Mouse (Mus musculus) limb, embryonic 14.5 days (tissue): ENCODE measurements at regions not wholly inside any gene's neighbourhood (a gene's known extent, or its start where the extent isn't known, plus 50 kb on each side); places are given as distances from the start of the nearest gene placed in this dataset.

Experiments used
- ATAC-seq: fragments of 200-750 bp; cut with Nextera tagmentation; 2 replicates; pipeline ENCODE4 v1.8.0; 2017; ENCODE audit warnings: low read depth, moderate number of reproducible peaks, moderate TSS enrichment; ENCODE audit not compliant: low FRiP score
- DNase-seq: peaks from one replicate; pipeline ENCODE4 v3.0.0-alpha.2; 2015; ENCODE audit warnings: low spot score
- H3K27ac ChIP-seq: fragments of 300-500 bp; sonication (generic); replicated peaks from 2 replicates; pipeline ENCODE4 v1.5.1; 2014; ENCODE audit warnings: low read depth, mild to moderate bottlenecking, low read length, moderate library complexity, mixed read lengths
- H3K27me3 ChIP-seq: fragments of 300-500 bp; sonication (generic); 2 replicates; pipeline ENCODE4 v1.6.1; 2014; ENCODE audit warnings: low read length, mixed read lengths; ENCODE audit not compliant: control insufficient read depth, insufficient read depth
- H3K36me3 ChIP-seq: fragments of 300-500 bp; sonication (generic); 2 replicates; pipeline ENCODE4 v1.6.1; 2014; ENCODE audit warnings: mild to moderate bottlenecking, low read length, moderate library complexity, mixed read lengths; ENCODE audit not compliant: control insufficient read depth, insufficient read depth
- H3K4me1 ChIP-seq: fragments of 300-500 bp; sonication (generic); 2 replicates; pipeline ENCODE4 v1.6.1; 2014; ENCODE audit warnings: antibody characterized with exemption, low read length, mixed read lengths; ENCODE audit not compliant: control insufficient read depth, insufficient read depth
- H3K4me2 ChIP-seq: fragments of 300-500 bp; sonication (generic); replicated peaks from 2 replicates; pipeline ENCODE4 v1.6.1; 2014; ENCODE audit warnings: low read depth, mild to moderate bottlenecking, low read length, moderate library complexity; ENCODE audit not compliant: severe bottlenecking
- H3K4me3 ChIP-seq: fragments of 300-500 bp; sonication (generic); replicated peaks from 2 replicates; pipeline ENCODE4 v1.5.1; 2014; ENCODE audit warnings: low read length
- H3K9ac ChIP-seq: fragments of 300-500 bp; sonication (generic); 2 replicates; pipeline ENCODE4 v1.6.1; 2014; ENCODE audit warnings: mild to moderate bottlenecking, low read depth, low read length, moderate library complexity; ENCODE audit not compliant: severe bottlenecking
- H3K9me3 ChIP-seq: fragments of 300-500 bp; sonication (generic); 2 replicates; pipeline ENCODE4 v1.6.1; 2016; ENCODE audit warnings: low read length; ENCODE audit not compliant: control insufficient read depth
- POLR2A ChIP-seq: fragments of 200-500 bp; IDR thresholded peaks from 2 replicates; pipeline ENCODE4 v1.8.0; 2012; ENCODE audit warnings: inconsistent platforms, mild to moderate bottlenecking, moderate library complexity, borderline replicate concordance; ENCODE audit not compliant: insufficient read depth, insufficient read length; ENCODE audit errors: extremely low read depth
- WGBS: fragments of 180-500 bp; shearing (Covaris S2); extraction: QIAGEN DNeasy Blood & Tissue Kit; methylation state at CpG from one replicate; pipeline ENCODE4 v1.1.7; 2014; 5-methylcytosine and 5-hydroxymethylcytosine counted together

GRCm38 (mm10) chr14:9467690-9468458, 801.8 kb upstream of the 4930452B06Rik start:
- no peak overlapping the region for H3K27ac ChIP-seq
- H3K4me2 ChIP-seq = no peak overlapping the region
- no peaks in the 10 kb centered on the region for H3K36me3 ChIP-seq
- no peak for TF ChIP-seq POLR2A
- WGBS = 61% methylated on average over 7 of the region's 7 CpGs
- ATAC-seq (no peak), DNase-seq (no peak)
- no peaks in the 10 kb centered on the region for H3K27me3 ChIP-seq
- H3K9ac ChIP-seq = no peak overlapping the region
- no peak overlapping the region for H3K4me3 ChIP-seq
- H3K9me3 ChIP-seq = no peaks in the 10 kb centered on the region
- H3K4me1 ChIP-seq = no peaks in the 10 kb centered on the region

- ATAC-seq (no peak), DNase-seq (no peak)
- Histone ChIP-seq H3K4me2 (no peak overlapping the region), H3K36me3 (no peaks in the 10 kb centered on the region), H3K27me3 (no peaks in the 10 kb centered on the region), H3K4me1 (no peaks in the 10 kb centered on the region), H3K4me3 (no peak overlapping the region), H3K27ac (no peak overlapping the region), H3K9me3 (no peaks in the 10 kb centered on the region), H3K9ac (no peak overlapping the region)
- TF ChIP-seq POLR2A = no peak
- 84% methylated on average over 3 of the region's 3 CpGs for WGBS
These were observed 794.0 kb upstream of the 4930452B06Rik start for GRCm38 (mm10) chr14:9460006-9460405.

GRCm38 (mm10) chr14:9458856-9459255, 792.8 kb upstream of the 4930452B06Rik start:
- H3K36me3 ChIP-seq = no peaks in the 10 kb centered on the region
- no peak for TF ChIP-seq POLR2A

GRCm38 (mm10) chr14:9457801-9458495, 791.9 kb upstream of the 4930452B06Rik start:
- DNase-seq (no peak), ATAC-seq (no peak)
- no peaks in the 10 kb centered on the region for H3K27me3 ChIP-seq
- no peak overlapping the region for H3K4me3 ChIP-seq
- no peaks in the 10 kb centered on the region for H3K4me1 ChIP-seq
- no peak overlapping the region for H3K4me2 ChIP-seq
- H3K9me3 ChIP-seq = no peaks in the 10 kb centered on the region
- no peaks in the 10 kb centered on the region for H3K36me3 ChIP-seq
- no peak for TF ChIP-seq POLR2A
- no peak overlapping the region for H3K27ac ChIP-seq
- no peak overlapping the region for H3K9ac ChIP-seq

More at GRCm38 (mm10) chr14:9458856-9459255, 792.8 kb upstream of the 4930452B06Rik start:
- H3K4me3 ChIP-seq = no peak overlapping the region
- no peak for DNase-seq
- no peak overlapping the region for H3K27ac ChIP-seq
- 76% methylated on average over 2 of the region's 2 CpGs for WGBS
- no peaks in the 10 kb centered on the region for H3K27me3 ChIP-seq
- H3K9me3 ChIP-seq = no peaks in the 10 kb centered on the region
- no peak overlapping the region for H3K9ac ChIP-seq
- H3K4me1 ChIP-seq = no peaks in the 10 kb centered on the region
- no peak overlapping the region for H3K4me2 ChIP-seq
- no peak for ATAC-seq

- Histone ChIP-seq H3K4me1 (no peaks in the 10 kb centered on the region), H3K4me2 (no peak overlapping the region), H3K9me3 (no peaks in the 10 kb centered on the region), H3K27me3 (no peaks in the 10 kb centered on the region), H3K9ac (no peak overlapping the region), H3K36me3 (no peaks in the 10 kb centered on the region), H3K4me3 (no peak overlapping the region), H3K27ac (no peak overlapping the region)
- DNase-seq = no peak
- ATAC-seq = no peak
- TF ChIP-seq POLR2A = no peak
- WGBS = 89% methylated on average over 5 of the region's 5 CpGs
These were observed 789.9 kb upstream of the 4930452B06Rik start for GRCm38 (mm10) chr14:9455986-9456385.
